Mouse (Mus musculus): Measurements from ENCODE around the gene Wipf3. TPM values are rescaled to one million over a fixed set of nuclear protein-coding genes. Genes with fewer than 3 reads are reported as not detected.

Gene Wipf3
- 10 to 100 TPM; 51.9 to 62.1 TPM for total RNA-seq (2021)
- long read RNA-seq, experiment 1, partial matches to known transcripts: 12 of 23 reads
- long read RNA-seq, experiment 1, other reads (novel, unspliced or antisense): 11 of 23 reads
- long read RNA-seq, experiment 2, partial matches to known transcripts: 24 of 25 reads
- long read RNA-seq, experiment 2, other reads (novel, unspliced or antisense): 1 of 25 reads

DNA sequence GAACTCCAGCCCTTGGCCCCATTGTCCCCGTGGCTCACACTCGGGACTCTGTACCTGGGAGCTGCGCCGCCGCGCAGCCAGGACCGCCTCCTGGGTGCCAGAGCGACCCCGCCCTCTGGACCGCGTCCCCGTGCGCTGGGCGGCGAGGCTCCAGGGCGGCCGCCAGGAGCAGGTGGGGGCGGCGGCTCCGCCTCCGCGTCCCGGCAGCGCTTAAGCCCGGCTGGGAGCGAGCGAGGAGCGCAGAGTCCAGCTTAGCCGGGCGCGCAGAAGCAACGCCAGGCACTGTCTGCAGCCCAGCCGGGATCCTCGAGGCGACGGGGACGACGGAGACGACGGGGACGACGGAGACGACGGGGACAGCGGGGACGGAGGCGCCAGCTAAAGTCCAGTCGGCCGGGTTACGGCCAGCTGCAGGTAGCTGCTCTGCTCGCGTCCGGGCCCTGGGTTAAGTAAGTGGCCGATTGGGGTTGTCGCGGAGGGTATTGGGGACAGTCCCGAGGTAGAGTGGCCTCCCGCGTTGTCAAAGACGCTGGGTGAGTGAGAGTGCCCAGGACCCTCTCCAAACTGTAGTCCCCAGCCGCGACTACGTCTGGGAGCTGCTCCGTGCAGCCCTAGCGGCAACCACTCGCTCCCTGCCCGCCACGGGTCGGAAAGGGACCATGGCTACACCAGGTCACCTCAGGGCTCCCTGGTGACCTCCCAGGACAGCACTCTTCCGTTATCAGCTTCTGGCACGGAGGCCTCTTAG, at the start of gene Wipf3:
TSS of gene Wipf3 (plus strand) at position 157 of the 748 bp plus-strand sequence.
- intact Hi-C loops (cut with DNase I): loop anchor here (5.0 kb wide), 2 partner anchors 37 to 48 kb away; no protein-coding TSS in a partner anchor
- DNase-seq (ENCODE audit: low spot score in 2 of 2): peak; percentile 23 to 42

DNA sequence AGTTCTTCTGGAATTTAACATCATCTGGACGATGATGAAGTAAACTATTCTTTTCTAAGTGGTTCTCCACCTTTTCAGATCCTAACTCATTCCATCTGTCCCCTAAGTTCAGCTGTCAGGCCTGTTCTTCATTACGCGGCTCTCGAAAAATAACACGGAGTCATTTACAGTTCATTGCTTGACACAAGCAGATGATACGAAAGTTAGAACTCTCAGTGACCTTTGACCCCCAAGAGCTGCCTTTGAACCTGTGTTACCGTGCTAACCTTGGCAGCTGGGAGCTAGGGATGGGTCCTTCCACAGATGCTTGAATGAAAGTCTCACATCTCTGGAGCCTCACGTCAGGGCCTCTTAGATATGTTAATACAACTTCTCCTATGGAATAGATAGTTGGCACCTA, 46.8 kb upstream of the Wipf3 start:
- no peak for DNase-seq (ENCODE audit: low spot score in 2 of 2)
- intact Hi-C loops (cut with DNase I): no loop called here

DNA sequence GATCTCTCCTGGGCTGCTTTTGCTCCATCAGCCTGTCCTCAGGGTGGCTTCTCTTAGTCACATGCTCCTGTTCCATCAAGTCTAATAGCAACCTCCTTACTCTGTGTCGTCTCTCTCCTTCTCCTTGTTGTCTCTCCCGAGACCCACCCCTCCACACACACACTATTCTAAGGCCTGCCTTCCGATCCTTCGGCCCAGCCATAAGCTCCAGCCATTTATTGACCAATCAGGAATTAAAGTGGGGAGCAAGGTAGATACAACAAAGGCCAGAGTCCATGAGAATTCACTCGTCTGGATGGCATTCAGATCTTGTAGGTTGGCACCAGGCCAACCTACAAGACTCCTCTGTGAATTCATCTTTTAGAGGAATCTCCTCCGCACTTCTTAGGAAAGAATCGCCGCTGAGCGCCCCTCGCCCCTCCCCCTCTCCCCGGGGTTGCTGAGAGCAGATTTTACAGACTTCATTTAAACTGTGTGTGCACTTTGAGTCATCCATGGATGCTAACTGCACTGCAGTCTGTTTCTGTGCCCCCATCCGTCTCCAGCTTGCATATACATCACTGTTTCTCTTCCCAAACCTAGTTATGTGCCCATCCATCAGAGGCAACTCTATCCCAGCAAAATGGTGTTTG, 45.4 kb upstream of the Wipf3 start:
- intact Hi-C loops (cut with DNase I): no loop called here
- peak in 1 of 2 experiments; percentile 45 for DNase-seq (ENCODE audit: low spot score in 2 of 2)

DNA sequence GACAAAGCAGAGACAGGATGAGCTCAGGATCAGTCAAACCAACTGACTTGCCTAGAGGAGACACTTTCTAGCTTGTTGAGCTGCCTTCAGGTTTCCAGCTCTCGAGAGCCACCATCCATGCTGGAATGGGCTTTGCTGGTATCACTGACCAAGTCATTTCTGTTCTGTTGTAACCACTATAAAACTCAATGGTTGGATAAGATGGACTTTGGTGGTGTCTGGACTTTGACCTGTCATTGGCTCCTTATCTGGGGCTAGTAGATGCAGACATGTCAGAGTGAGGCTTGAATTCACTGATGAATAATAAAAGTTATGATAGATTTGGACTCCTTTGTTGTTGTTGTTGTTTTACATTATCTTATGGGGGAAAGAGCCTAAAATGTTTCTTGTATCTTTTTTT, 44.6 kb upstream of the Wipf3 start:
- no peak for DNase-seq (ENCODE audit: low spot score in 2 of 2)
- intact Hi-C loops (cut with DNase I): no loop called here

DNA sequence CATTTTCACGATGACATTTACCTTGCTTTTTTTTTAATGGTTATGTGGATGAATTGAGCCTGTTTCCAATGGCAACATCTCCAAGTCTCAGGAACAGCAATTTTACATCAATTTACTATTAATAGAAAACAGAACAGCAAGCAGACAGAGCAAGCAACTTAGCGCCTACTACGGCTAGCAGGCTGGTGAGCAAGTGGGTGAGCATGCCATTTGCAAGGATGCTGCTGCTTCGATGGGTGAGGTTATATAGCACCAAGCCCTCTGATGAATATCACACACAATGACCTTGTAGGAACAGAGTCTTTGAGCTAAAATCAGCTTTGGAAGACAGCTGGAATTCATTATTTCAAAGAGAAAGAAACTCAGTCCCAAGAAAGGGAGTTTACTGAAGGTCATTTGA, 43.0 kb upstream of the Wipf3 start:
- intact Hi-C loops (cut with DNase I): no loop called here
- DNase-seq (ENCODE audit: low spot score in 2 of 2): peak; percentile 42 to 64

DNA sequence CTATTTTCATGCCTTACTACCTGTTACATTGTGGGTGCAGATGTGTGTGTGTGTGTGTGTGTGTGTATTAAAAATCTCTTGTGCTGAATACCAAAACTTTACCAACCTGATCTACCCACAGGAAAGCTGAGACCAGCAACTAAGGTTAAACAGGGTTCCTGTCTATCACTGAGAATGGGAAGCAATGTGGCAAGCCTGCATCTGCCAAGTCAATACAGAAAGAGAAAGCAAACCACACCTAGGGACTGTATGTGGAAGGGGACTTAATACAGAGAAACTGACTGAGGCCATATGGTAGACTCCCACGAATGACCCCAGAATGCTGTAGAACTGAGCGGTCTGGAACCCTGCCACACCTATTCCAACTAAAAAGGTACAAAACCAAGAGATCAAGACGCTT, 42.4 kb upstream of the Wipf3 start:
- intact Hi-C loops (cut with DNase I): no loop called here
- no peak for DNase-seq (ENCODE audit: low spot score in 2 of 2)

DNA sequence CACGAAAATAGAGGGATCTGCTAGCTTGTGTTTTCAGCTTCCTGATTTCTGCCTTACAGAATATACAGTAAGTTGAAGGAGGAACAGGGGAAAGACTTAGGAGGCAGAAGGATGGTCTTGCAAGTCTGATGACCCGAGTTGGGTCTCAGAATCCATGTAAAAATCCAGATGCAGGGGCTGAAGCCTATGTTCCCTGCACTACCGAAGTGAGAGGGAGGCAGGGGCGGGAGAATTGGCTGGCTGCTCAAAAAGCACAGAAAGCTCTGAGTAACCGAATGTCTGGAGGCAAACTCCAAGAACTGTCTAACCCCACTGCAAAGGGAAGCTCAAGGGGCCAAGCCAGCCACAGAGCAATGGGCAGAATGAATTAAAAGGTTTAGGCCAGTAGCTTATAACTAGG, 41.7 kb upstream of the Wipf3 start:
- intact Hi-C loops (cut with DNase I): no loop called here
- peak in 1 of 2 experiments; percentile 43 for DNase-seq (ENCODE audit: low spot score in 2 of 2)

DNA sequence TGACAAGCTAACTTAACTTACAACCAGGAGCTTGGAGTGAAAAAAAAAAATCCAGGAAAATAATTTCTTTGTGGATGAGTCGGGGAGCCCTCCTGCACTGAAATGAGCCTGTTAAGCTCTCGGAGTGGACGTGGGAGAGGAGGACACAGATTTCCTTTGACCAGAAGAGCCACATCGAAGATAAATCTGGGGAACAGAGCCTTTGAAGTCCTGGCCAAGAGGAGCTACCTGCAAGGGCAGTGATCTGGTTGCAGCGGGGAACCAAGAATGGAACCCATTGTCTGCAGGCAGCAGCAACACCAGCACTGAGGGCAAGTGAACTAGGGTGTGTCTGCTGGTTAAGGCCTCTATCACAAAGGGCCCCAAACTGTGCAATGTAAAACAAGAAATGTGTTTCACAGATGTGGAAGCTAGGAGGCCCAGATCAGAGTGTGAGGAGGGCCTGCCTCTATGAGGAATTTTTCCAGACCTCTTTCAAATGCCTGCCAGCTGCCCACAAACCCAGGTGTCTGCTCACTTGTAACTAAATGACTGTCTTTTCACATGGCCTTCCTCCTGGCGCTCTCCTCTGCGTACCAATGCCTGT, 40.6 kb upstream of the Wipf3 start:
- no peak for DNase-seq (ENCODE audit: low spot score in 2 of 2)
- intact Hi-C loops (cut with DNase I): no loop called here

DNA sequence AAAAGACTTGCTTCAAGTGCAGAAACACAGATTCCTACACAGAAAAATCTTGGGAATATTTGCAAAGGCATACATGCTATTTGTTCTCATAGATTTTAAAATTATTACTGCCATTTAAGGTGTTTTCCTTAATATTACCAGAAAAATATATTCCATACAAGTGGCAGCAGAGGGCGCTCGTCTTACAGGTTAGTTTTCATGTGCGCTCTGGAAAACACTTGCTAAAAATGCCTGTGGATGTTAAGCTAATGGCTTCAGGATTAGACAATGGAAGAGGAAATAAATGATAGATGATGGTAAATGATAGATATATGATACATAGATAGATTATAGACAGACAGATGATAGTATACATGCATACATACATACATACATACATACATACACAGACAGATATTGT, 37.6 kb upstream of the Wipf3 start:
- peak; percentile 48 to 72 for DNase-seq (ENCODE audit: low spot score in 2 of 2)
- intact Hi-C loops (cut with DNase I): loop anchor here (2.0 to 5.0 kb wide), 3 partner anchors 41 to 115 kb away; no protein-coding TSS in a partner anchor

DNA sequence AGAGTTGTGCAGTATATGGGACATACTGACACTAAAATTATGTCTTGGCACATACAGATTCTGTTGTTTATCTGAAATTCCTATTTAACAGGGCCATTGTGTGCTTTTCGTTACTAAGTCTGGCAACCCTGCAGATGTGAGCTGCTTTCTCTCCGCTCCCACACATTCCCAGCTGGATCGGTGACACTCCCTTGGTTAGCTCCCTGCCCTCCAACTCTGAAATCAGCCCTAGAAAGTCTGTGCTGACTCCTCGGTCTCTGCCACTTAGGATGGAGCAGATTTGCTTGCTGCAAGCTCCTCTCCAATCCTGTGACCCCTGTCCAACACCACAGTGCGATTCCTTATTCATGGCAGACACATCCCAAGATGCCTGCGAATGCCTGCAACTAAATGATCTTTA, 35.5 kb upstream of the Wipf3 start:
- intact Hi-C loops (cut with DNase I): loop anchor here (5.0 kb wide), 2 partner anchors 38 to 83 kb away; no protein-coding TSS in a partner anchor
- no peak for DNase-seq (ENCODE audit: low spot score in 2 of 2)

DNA sequence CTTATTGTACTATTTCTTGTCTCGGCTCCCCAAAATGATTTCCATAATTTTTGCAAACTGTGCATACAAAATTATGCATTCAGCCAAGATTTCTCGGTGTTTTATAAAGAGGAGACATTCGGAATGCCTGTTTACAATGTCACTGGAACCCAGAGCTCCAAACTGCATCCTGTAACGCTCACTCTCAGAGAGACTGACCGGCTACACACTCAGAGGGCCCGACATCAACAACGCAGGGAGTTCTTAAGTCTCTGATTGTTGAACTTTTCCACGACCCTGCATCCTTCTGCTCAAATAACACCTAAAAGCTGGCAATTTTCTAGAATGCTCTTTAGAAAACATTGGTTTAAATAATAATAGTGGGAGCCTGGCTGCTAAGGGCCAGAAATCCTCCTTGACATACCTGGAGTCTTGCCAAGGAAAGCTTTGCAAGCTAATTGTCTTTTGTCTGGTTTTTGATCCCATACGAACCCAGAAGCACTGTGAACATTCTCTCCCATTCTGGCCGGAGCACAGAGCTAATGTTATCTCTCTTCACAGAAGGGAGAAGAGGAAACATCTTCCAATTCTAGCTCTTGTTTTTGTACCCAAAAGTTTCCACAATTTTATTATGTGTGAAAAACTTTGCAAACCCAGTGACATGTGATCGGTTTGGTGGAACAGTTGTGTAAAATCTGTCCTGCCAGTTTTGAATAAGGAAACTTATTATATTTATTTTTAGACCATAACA, 30.0 kb upstream of the Wipf3 start:
- intact Hi-C loops (cut with DNase I): no loop called here
- no peak for DNase-seq (ENCODE audit: low spot score in 2 of 2)

DNA sequence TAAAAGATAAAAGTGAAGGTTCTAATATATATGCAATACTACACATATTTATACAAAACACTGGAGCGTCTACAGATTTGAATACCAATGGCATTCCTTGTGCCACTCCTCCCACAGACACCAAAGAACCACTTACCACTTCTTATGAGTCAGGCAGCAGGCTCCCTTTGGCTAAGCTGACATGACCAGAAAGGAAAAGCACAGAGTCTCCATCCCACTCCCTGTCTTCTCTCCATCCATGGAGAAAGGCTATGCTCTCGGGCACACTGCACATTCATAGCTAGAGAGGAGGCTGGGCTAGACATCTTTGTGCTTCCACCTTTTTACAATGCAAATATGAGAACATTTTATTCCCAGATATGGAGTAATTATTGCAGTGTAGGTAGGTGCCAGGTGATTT, 27.9 kb upstream of the Wipf3 start:
- DNase-seq (ENCODE audit: low spot score in 2 of 2): no peak
- intact Hi-C loops (cut with DNase I): no loop called here

DNA sequence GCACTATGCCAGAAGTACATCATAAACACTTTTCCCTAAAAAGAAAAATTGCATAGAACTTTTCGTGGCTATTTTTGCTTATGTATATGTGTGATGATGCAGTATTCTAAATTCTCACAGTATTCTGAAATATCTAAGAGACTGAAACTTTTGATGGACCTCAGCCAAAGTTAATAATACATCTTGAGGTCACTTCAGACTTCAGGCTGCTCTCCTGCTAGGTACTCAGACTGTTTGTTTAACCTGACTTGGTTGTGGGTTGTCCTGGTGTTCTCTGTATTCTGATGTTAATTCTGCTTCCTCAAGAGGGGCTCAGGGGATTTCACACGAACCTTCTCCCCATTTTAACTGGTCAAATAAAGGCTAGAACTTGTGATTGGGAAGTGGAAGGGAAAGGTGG, 24.5 kb upstream of the Wipf3 start:
- intact Hi-C loops (cut with DNase I): no loop called here
- no peak for DNase-seq (ENCODE audit: low spot score in 2 of 2)

DNA sequence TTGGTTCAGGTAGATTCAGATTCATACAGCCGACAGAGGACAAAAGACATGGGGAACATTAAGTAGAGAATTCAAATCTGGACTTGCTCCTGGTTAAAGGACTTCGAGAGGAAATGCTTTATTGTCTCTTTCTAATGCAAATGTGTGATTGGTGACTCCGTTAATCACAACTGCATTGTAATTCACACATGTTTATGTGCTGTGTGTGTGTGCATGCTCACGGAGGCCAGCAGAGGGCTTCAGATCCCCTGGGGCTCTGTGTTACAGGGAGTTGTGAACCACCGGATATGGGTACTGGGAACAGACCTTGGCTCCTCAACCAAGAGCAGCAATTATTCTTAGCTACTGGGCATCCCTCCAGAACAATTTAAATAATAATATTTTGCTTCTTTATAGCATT, 23.3 kb upstream of the Wipf3 start:
- no peak for DNase-seq (ENCODE audit: low spot score in 2 of 2)
- intact Hi-C loops (cut with DNase I): no loop called here

DNA sequence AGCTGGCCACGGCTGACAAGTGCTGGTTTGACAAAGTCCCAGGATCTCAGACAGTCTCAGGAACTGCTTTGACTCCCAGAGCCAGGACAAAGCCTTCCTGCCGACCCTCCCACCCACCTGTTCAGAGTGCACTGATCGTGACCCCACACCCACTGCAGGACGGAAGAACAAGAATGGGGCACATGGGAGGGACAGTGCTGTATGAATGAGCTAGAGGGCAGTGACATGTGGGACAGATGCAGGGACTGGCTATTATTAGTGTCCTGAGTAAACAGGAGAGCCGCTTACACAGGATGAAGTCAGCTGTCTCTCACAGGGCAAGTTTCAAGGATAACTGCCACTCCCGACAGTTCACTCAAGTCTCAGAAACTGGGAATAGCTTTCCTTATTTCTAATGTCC, 20.1 kb upstream of the Wipf3 start:
- intact Hi-C loops (cut with DNase I): no loop called here
- no peak for DNase-seq (ENCODE audit: low spot score in 2 of 2)

DNA sequence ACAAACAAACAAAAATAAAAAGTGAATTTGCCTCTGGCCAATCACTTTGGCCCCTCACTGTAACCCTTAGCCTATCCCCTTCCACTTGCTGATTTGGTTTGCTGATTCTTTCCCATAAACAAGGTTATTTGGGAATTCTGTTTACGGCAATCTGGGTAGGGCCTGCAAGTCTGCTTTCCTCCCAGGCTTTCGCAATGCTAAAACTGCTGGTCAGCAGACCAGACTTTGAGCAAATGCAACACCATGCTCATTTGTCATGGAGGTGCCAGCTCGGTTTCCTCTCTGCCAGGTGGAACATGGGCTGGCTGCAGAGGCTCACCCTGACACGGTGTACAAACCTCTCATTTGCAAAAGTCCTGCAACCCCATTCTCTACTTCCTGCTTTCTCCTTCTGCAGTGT, 19.0 kb upstream of the Wipf3 start:
- intact Hi-C loops (cut with DNase I): no loop called here
- DNase-seq (ENCODE audit: low spot score in 2 of 2): no peak

DNA sequence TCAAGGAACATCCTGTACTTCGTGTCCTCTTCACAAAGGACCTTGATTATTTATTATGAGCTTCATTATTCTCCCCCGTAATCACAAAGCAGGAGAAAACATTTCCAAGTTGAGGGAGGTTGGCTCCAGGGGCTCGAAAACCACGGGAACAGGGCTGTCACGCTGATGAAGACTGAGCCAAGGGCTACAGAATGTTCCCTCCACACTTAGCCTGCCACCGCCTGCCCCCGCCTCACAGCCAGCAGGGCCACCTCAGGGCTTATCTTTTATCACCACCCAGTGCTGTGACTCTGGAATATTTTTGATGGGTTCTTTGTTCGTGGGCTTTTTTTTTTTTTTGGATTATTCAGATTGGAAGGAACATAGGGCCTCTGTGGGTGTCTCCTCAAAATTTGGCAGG, 17.8 kb upstream of the Wipf3 start:
- DNase-seq (ENCODE audit: low spot score in 2 of 2): no peak
- intact Hi-C loops (cut with DNase I): no loop called here

DNA sequence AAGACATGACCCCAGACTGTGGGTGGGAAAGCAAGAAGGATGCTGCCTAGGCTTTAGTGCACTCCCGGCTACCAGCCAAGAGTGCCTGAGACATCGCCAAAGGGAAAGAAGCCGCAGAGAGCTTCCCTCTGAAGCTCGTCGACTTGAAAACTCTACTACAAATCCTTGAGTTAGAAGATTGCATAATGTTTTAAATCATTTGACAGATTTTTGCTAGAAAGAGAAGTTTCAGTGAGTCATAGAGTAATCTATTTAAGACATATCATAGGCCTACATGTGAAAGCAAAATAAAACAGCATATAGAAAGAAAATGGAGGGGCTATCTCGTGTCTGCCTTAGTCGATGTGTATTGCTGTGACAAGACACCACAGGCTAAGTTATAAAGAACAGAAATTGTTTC, 16.5 kb upstream of the Wipf3 start:
- no peak for DNase-seq (ENCODE audit: low spot score in 2 of 2)
- intact Hi-C loops (cut with DNase I): no loop called here

DNA sequence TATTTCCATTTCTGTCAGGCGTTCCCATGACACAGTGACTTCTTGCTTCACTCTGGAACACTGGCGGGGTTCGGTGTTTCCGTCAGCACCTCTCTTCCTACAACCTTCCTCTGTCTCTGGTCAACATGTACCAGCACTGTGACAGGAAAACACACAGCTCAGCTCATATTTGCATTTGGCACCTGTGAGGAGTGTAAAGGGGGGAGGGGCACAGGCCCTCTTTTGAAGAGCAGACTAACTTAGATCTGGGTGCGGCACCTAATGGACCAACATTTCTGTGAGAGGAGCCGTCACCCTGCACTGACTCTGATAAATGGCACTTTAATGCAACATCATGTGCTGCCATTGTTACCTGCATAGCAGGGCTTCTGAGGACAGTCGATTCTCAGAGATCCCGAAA, 4.2 kb upstream of the Wipf3 start:
- intact Hi-C loops (cut with DNase I): no loop called here
- no peak for DNase-seq (ENCODE audit: low spot score in 2 of 2)

Data from left cerebral cortex, postnatal 14 days (tissue).